Mouse (Mus musculus): ENCODE data around the gene Gm8926.
"Not testable (repeated sequence)": the region's sequence is repeated elsewhere in the genome, so short reads cannot be mapped to it uniquely, and the experiment has no call there.

Gene Gm8926

DNA sequence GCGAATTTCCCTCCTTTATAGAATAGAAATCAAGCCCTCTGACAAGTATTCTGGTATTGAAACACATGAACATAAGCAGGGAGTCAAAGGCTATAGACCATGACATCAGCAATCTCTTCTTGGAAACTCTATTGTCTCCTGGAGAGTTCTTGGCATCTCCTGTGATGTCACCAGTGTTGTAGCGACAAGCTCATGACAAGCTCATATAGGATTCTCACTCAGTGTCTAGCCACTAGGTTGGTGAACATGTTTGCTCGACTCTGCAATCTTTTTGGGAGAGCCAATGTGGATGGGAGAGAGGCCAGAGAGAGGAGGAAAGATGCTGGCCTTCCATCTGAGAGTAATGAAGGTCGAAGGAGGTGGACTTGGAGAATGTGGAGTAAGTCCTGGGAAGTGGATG is at the start of gene Gm8926:
Gene Gm8926 (plus strand): TSS at position 301 of the 400 bp plus-strand sequence.
- not testable (repeated sequence) for DNase-seq (ENCODE audit: low read depth, low spot score)
